Mouse (Mus musculus) lung, postnatal 0 days (tissue): Measurements from ENCODE around the gene Gm10134. TPM values are rescaled to one million over a fixed set of nuclear protein-coding genes. Genes with fewer than 3 reads are reported as not detected.

Experiments
- ATAC-seq: fragments of 200-750 bp; cut with Nextera tagmentation; 2 replicates; pipeline ENCODE4 v1.8.0; 2017; ENCODE audit warnings: moderate library complexity
- DNase-seq: peaks from one replicate; pipeline ENCODE4 v3.0.0-alpha.2; 2016; ENCODE audit warnings: low spot score
- H3K27ac ChIP-seq: fragments of 300-500 bp; sonication (generic); 2 replicates; pipeline ENCODE4 v1.5.1; 2014; ENCODE audit warnings: antibody characterized with exemption, mild to moderate bottlenecking, low read length, mixed read lengths
- H3K27me3 ChIP-seq: fragments of 300-500 bp; sonication (generic); replicated peaks from 2 replicates; pipeline ENCODE4 v1.6.1; 2014; ENCODE audit warnings: low read length, mixed read lengths; ENCODE audit not compliant: insufficient read depth
- H3K36me3 ChIP-seq: fragments of 300-500 bp; sonication (generic); 2 replicates; pipeline ENCODE4 v1.6.1; 2014; ENCODE audit warnings: low read length, mixed read lengths; ENCODE audit not compliant: insufficient read depth
- H3K4me1 ChIP-seq: fragments of 300-500 bp; sonication (generic); 2 replicates; pipeline ENCODE4 v1.6.1; 2014; ENCODE audit warnings: antibody characterized with exemption, low read depth, low read length, mixed read lengths; ENCODE audit not compliant: insufficient read depth
- H3K4me2 ChIP-seq: fragments of 300-500 bp; sonication (generic); replicated peaks from 2 replicates; pipeline ENCODE4 v1.6.1; 2014; ENCODE audit warnings: low read depth, mild to moderate bottlenecking, low read length, moderate library complexity, mixed read lengths
- H3K4me3 ChIP-seq: fragments of 300-500 bp; sonication (generic); 2 replicates; pipeline ENCODE4 v1.5.1; 2014; ENCODE audit warnings: low read depth, low read length
- H3K9ac ChIP-seq: fragments of 300-500 bp; sonication (generic); replicated peaks from 2 replicates; pipeline ENCODE4 v1.6.1; 2014; ENCODE audit warnings: low read depth, mild to moderate bottlenecking
- H3K9me3 ChIP-seq: fragments of 300-500 bp; sonication (generic); 2 replicates; pipeline ENCODE4 v1.6.1; 2016; ENCODE audit warnings: low read length, mixed read lengths
- CTCF ChIP-seq: IDR thresholded peaks from 2 replicates; pipeline ENCODE4 v1.5.1; 2016; ENCODE audit warnings: antibody characterized with exemption, mild to moderate bottlenecking
- EP300 ChIP-seq: IDR thresholded peaks from 2 replicates; pipeline ENCODE4 v1.6.1; 2016; ENCODE audit warnings: antibody characterized with exemption, mild to moderate bottlenecking, control low read depth
- WGBS: fragments of 180-500 bp; shearing (Covaris S2); extraction: QIAGEN DNeasy Blood & Tissue Kit; methylation state at CpG from one replicate; pipeline ENCODE4 v1.1.7; 2014; 5-methylcytosine and 5-hydroxymethylcytosine counted together
- polyA plus RNA-seq: library from polyadenylated mRNA; unstranded; fragments of >200 nt; fragmentation: Nextera tagmentation; extraction: Ambion mirVana; gene quantifications from 2 replicates; pipeline ENCODE4 v1.2.1, GENCODE M21; 2015

Gene Gm10134
- polyA plus RNA-seq: 5.8 and 6.1 TPM in 2 replicates

GRCm38 (mm10) chr2:28505795-28506194 is at the start of gene Gm10134:
Gm10134 (plus strand) TSS chr2:28506095.
- Histone ChIP-seq H3K4me3 (no peak within 1 kb of the TSS), H3K27me3 (no peaks in the 10 kb centered on the region), H3K9me3 (no peaks in the 10 kb centered on the region), H3K27ac (no peak within 1 kb of the TSS), H3K4me2 (no peak within 1 kb of the TSS), H3K36me3 (no peaks in the 10 kb centered on the region), H3K4me1 (no peaks in the 10 kb centered on the region), H3K9ac (no peak within 1 kb of the TSS)
- TF ChIP-seq CTCF: no peak
- DNase-seq: no peak
- WGBS: 55% methylated on average over 3 of the region's 3 CpGs
- no peak for ATAC-seq

- Histone ChIP-seq H3K4me2 (no peak overlapping the region), H3K9me3 (no peaks in the 10 kb centered on the region), H3K4me1 (no peaks in the 10 kb centered on the region), H3K27me3 (no peaks in the 10 kb centered on the region), H3K4me3 (no peak overlapping the region), H3K27ac (no peak overlapping the region), H3K9ac (no peak overlapping the region), H3K36me3 (no peaks in the 10 kb centered on the region)
- no peak for TF ChIP-seq CTCF
- DNase-seq: no peak
- WGBS: 71% methylated on average over 1 of the region's 1 CpGs
- ATAC-seq: no peak
These were observed 49.3 kb upstream of the Gm10134 start for GRCm38 (mm10) chr2:28456616-28457015.

- H3K27me3 ChIP-seq: no peaks in the 10 kb centered on the region
- peaks cover 5% of the 10 kb centered on the region for H3K4me1 ChIP-seq
- H3K27ac ChIP-seq: no peak overlapping the region
- TF ChIP-seq CTCF (peak; percentile 70), EP300 (no peak)
- peak; percentile 31 for DNase-seq
- H3K9me3 ChIP-seq: no peaks in the 10 kb centered on the region
- ATAC-seq: no peak
- no peaks in the 10 kb centered on the region for H3K36me3 ChIP-seq
- WGBS: 44% methylated on average over 3 of the region's 3 CpGs
- H3K4me2 ChIP-seq: no peak overlapping the region
- no peak overlapping the region for H3K4me3 ChIP-seq
- no peak overlapping the region for H3K9ac ChIP-seq
These were observed 42.0 kb upstream of the Gm10134 start for GRCm38 (mm10) chr2:28463919-28464318.

GRCm38 (mm10) chr2:28464919-28465318 is 41.0 kb upstream of the Gm10134 start:
- H3K36me3 ChIP-seq: peaks cover 9% of the 10 kb centered on the region; the same call in 1 of the 2 replicates
- no peak for DNase-seq
- TF ChIP-seq CTCF (no peak), EP300 (no peak)
- no peaks in the 10 kb centered on the region for H3K9me3 ChIP-seq
- no peak overlapping the region for H3K4me2 ChIP-seq
- no peak for ATAC-seq
- WGBS: 76% methylated on average over 9 of the region's 9 CpGs
- H3K9ac ChIP-seq: no peak overlapping the region
- peaks cover 5% of the 10 kb centered on the region for H3K4me1 ChIP-seq
- no peak overlapping the region for H3K27ac ChIP-seq
- H3K4me3 ChIP-seq: no peak overlapping the region
- H3K27me3 ChIP-seq: no peaks in the 10 kb centered on the region

GRCm38 (mm10) chr2:28465836-28466518 is 39.9 kb upstream of the Gm10134 start, which contains the start of gene 1700007K13Rik:
1700007K13Rik (minus strand) TSS chr2:28466332.
- no peak within 1 kb of the TSS for H3K9ac ChIP-seq
- peak within 1 kb of the TSS; percentile 5; the same call in 1 of the 2 replicates for H3K4me3 ChIP-seq
- TF ChIP-seq EP300 (no peak), CTCF (no peak)
- peaks cover 12% of the 10 kb centered on the region; the same call in 1 of the 2 replicates for H3K36me3 ChIP-seq
- no peak within 1 kb of the TSS for H3K27ac ChIP-seq
- H3K9me3 ChIP-seq: no peaks in the 10 kb centered on the region
- H3K4me2 ChIP-seq: peak within 1 kb of the TSS; percentile 48
- WGBS: 8% methylated on average over 25 of the region's 25 CpGs
- DNase-seq (peak; percentile 78), ATAC-seq (peak; percentile 65)
- H3K27me3 ChIP-seq: no peaks in the 10 kb centered on the region
- peaks cover 5% of the 10 kb centered on the region for H3K4me1 ChIP-seq

- Histone ChIP-seq H3K27me3 (no peaks in the 10 kb centered on the region), H3K4me2 (peak within 1 kb of the TSS; percentile 78), H3K4me1 (peaks cover 5% of the 10 kb centered on the region), H3K9ac (peak within 1 kb of the TSS; percentile 94), H3K9me3 (0 out of 2 replicates have a peak, but pooled peaks cover 1% of the 10 kb centered on the region), H3K4me3 (peak within 1 kb of the TSS; percentile 83), H3K27ac (no peak within 1 kb of the TSS), H3K36me3 (peaks cover 12% of the 10 kb centered on the region; the same call in 1 of the 2 replicates)
- DNase-seq: peak; percentile 92
- ATAC-seq: peak; percentile 96
- TF ChIP-seq EP300 (no peak), CTCF (peak; percentile 96)
- WGBS: under 1% methylated on average over 47 of the region's 52 CpGs
These were observed 37.9 kb upstream of the Gm10134 start, which contains the start of gene Mrps2 for GRCm38 (mm10) chr2:28467860-28468485. Mrps2 (plus strand) TSS chr2:28468066.
